Mouse (Mus musculus) brain, embryonic 14.5 days (tissue): ENCODE measurements around the gene Sub1.

Experiments used
- CTCF ChIP-seq: fragments of 200-500 bp; IDR thresholded peaks from 2 replicates; pipeline ENCODE4 v1.5.1; 2012; ENCODE audit warnings: inconsistent platforms, mild to moderate bottlenecking, moderate library complexity, borderline replicate concordance; ENCODE audit not compliant: insufficient read depth, insufficient read length; ENCODE audit errors: extremely low read depth
- POLR2A ChIP-seq: fragments of 200-500 bp; IDR thresholded peaks from 2 replicates; pipeline ENCODE4 v1.6.1; 2012; ENCODE audit warnings: mild to moderate bottlenecking, inconsistent platforms, borderline replicate concordance; ENCODE audit not compliant: poor library complexity, insufficient read depth, insufficient read length, severe bottlenecking; ENCODE audit errors: extremely low read depth

DNA sequence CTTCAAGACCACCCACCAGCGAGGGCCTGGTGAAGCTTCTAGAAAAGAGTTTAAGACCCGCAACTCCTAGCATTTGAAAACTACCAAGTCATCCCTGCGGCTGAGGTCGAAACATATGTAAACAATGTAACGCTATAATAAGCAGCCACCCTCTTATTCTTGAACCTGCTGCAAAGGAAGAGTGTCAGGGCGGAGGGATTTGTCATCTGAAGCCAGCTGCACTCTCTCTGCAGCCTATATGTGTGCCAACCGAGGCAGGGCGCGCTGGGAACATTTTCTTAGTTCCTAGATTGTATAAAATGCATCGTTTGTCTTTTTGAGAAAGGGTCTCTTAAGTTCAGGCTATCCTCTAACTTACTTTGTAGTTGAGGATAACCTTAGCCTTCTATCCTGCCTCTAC, 28.6 kb upstream of the Sub1 start:
- TF ChIP-seq CTCF (no peak), POLR2A (no peak)
